Mouse (Mus musculus) cerebellum, adult 2 months (tissue): Measurements from ENCODE around the gene Cstf1.

Source experiments
- CTCF ChIP-seq: fragments of 200-500 bp; IDR thresholded peaks from 2 replicates; pipeline ENCODE4 v1.5.1; 2011; ENCODE audit warnings: low read depth, mild to moderate bottlenecking, control low read depth, low read length, moderate library complexity, borderline replicate concordance; ENCODE audit not compliant: insufficient read depth
- POLR2A ChIP-seq: fragments of 200-500 bp; IDR thresholded peaks from 2 replicates; pipeline ENCODE4 v1.6.1; 2011; ENCODE audit warnings: low read length, control low read depth, borderline replicate concordance; ENCODE audit not compliant: insufficient read depth

DNA sequence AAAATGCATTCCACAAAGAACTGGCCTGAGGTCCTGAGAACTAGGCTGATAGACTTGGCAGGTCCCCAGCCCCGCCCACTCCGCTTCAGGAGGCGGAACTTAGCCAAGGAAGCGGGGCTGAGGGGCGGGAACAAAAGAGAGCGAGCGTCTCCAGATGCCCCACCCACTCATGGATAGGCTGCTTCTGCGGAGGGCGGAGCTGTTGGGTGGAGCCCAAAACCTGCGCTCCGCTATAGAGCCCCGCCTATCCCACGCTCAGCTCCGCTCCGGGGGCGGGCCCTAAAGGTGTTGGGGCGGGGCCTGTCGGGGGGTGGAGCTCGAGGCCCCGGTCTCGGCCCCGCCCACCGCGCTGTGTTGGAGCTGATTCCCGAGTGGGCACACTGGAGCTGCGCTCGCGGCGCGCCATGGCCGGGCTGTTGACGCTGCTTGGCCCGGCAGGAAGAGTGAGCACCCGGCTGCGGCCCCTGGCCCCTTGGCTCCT lies 25.2 kb upstream of the Cstf1 start, which contains the start of gene Fam210b:
- TF ChIP-seq POLR2A: peak; percentile 40; the same call in 1 of the 2 replicates
- TF ChIP-seq CTCF: no peak
